Mouse (Mus musculus) kidney, adult 2 months (tissue): ENCODE data around the gene Plin2.

Experiments
- CTCF ChIP-seq: fragments of 200-500 bp; conservative IDR thresholded peaks from 2 replicates; pipeline ENCODE4 v1.5.1; 2011; ENCODE audit warnings: low read depth, mild to moderate bottlenecking, control low read depth, low read length, moderate library complexity, mixed read lengths; ENCODE audit not compliant: insufficient read depth, insufficient read length
- POLR2A ChIP-seq: fragments of 200-500 bp; IDR thresholded peaks from one replicate; pipeline ENCODE4 v1.6.1; 2011; ENCODE audit warnings: low read depth, low read length, control low read depth

GRCm38 (mm10) chr4:86676756-86677155, 6.9 kb upstream of the Plin2 start:
- TF ChIP-seq POLR2A (no peak), CTCF (no peak)
